In the genomic region with DNA sequence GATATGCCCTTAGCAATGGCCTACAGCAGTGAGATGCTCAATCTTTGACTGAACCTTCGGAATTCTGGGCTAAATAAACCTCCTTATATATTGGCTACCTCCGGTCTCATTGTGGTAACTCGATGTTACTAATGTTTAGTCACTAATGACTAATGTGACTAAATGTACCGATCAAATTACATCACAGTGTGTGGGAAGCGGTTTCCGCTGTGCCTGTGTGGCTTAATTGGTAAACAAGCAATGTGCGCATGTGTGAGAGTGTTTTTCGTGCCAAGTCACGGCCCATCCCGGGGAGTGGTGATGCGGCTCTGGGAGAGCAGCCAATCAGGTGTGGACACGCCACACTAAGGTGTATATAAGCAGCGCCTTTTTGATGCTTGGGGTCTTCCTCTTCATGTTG, we compare ENCODE assay signal across 14 mouse cellular contexts. TPM values are rescaled to one million over a fixed set of nuclear protein-coding genes. Genes with fewer than 3 reads are reported as not detected.
DNase-seq lines count a peak whose midpoint lies in the region.
"Had no signal": no experiment of that assay in that cellular context is flagged by ENCODE, and none has a peak within 500 bp of the region (broad histone marks: within the 10 kb centered on the region; RNA-seq: fewer than 3 reads in every experiment).

No protein-coding gene starts in this region.

- intact Hi-C loops in heart, postnatal 25 days (cut with DNase I) = no loop called here

- DNase-seq in 416B (ENCODE audit: low read depth) (peak; percentile 56), R1 (ENCODE audit: low read depth, low spot score) (peak; percentile 39)
- no peak for DNase-seq in embryo, embryonic 11 days
- no peak for DNase-seq in frontal cortex, postnatal 10 days (ENCODE audit: low spot score in 2 of 2)
- DNase-seq in heart, postnatal 25 days (ENCODE audit: low spot score) = no peak
- DNase-seq: adrenal gland, adult 2 months; adrenal gland, postnatal 10 days; adrenal gland, postnatal 25 days; cerebellum, adult 11-12 months; cerebellum, adult 2 months; cerebellum, adult 9-10 months; cerebellum, postnatal 10 days; cerebellum, postnatal 25 days had no signal

RNA-seq across cellular contexts. Expression of a gene that starts 2.3 kb away (rescaled TPM):
- total RNA-seq in heart, postnatal 25 days (2021) = 10 to 100 TPM; 11.9 to 12.1 TPM
- total RNA-seq: MEL had no signal

RNA-seq across cellular contexts. Expression of a gene that starts 12.1 kb away (rescaled TPM):
- 10 to 100 TPM; 10.1 to 10.2 TPM for total RNA-seq in heart, postnatal 25 days (2021)

RNA-seq across cellular contexts. Expression of a gene that starts 25.6 kb away (rescaled TPM):
- total RNA-seq in heart, postnatal 25 days (2021) = not detected
- total RNA-seq: adrenal gland, adult 2 months; adrenal gland, postnatal 25 days; MEL had no signal

RNA-seq across cellular contexts. Expression of a gene that starts 36.6 kb away (rescaled TPM):
- total RNA-seq in heart, postnatal 25 days (2021) = not detected
- total RNA-seq: adrenal gland, postnatal 25 days had no signal

RNA-seq across cellular contexts. Expression of a gene that starts 46.5 kb away (rescaled TPM):
- 10 to 100 TPM; 60.5 to 61.7 TPM for total RNA-seq in heart, postnatal 25 days (2021)

Comparison
In these comparisons a context has a peak if more than half of its experiments do, and no peak if none do; other contexts are left out.
1. DNase-seq: peak in 416B (single experiment) and R1 (single experiment); none in embryo, embryonic 11 days (single experiment), frontal cortex, postnatal 10 days (0 of 2) and heart, postnatal 25 days (single experiment).